Mouse (Mus musculus): ENCODE results near the gene March1.
"Not testable (repeated sequence)": the region's sequence is repeated elsewhere in the genome, so short reads cannot be mapped to it uniquely, and the experiment has no call there.

The March1 gene

DNA sequence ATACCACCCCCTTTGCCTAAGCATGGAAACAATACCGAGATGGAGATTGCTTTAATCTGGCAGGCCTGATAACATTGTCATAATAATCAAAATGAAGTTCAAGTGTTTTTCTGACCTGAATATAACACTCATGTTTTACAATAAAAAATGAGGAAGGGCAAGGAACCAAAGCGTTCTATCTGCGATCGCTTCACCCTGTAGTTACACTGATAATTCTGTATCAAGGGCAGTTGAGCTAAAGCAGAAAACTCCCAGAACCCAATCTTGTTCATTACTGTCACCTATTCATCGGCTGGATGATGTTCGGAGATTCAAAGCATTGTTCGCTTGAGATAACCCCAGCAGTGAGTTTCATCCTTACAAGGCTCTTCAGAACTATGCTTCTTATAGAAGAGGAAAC is 700.1 kb downstream of the March1 start:
- no peak for DNase-seq (ENCODE audit: low spot score)

DNA sequence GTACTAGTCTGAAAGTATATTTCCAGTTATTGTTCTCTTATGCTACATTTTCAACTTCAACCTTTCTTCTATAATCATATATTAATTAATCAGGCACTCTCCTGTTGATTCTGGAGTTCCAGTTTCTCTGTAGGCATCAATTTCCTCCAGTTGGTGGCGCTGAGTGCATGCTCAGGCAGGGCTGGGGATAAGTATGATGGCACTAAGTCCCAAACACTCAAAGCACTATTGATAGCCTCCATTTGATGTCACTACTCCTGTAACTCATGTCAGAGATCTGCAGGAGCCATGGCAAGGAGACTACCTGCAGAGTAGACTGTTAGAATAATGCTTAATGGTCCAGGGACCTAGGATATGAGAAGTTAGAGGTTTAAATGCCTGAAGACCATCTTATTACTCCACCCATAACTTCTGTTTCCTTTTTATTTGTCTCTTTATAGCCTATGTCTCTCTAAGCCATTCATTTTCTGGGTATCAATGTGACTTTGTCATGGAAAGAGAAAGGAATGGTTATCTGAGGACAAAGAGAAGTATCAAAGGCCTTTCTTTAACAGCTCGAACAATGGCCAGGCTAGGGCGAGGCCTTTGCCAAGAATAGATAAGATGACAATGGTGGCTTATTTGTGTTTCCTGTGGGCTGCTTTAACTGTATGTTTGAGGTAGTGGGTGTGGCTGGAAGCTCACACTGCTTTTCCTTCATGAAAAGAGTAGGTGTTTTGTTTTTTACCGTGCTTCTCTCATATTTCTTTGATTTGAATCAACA is 705.5 kb downstream of the March1 start:
- no peak for DNase-seq (ENCODE audit: low spot score)

DNA sequence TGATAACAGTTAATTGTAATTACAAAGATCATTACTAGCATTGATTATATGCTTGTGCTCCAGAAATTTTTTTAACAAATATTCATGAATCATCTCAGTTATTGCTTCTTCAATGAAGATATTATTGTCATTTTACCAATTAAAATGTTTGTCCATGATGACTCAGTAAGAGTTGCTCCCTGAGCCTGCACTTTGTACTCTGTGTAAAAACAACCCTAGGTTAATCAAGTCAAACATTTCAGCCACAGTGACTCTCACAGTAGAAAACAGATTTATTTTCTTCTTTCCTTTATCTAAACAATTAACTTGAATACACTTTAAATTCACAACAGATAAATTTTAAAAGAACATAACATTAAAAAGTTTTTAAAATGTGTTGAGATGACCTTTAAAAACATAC is 708.7 kb downstream of the March1 start:
- no peak for DNase-seq (ENCODE audit: low spot score)

DNA sequence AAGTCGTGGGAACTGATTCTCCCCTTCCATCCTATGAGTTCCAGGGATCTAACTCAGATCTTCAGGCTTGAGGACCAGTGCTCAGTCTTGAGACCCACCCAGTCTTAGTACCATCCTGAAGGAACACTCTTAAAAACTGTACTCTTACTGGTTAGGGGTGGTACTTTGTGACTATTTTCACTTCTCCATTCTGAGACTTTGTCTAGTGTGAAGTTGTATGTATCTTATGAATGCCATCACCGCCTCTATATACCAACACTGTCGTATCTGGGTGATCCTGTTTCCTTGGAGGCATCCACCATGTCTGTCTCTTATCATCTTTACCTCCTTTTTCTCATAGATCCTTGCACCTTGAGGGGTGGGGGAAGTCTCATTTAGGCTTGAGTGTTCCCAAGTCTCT is 714.5 kb downstream of the March1 start:
- no peak for DNase-seq (ENCODE audit: low spot score)

DNA sequence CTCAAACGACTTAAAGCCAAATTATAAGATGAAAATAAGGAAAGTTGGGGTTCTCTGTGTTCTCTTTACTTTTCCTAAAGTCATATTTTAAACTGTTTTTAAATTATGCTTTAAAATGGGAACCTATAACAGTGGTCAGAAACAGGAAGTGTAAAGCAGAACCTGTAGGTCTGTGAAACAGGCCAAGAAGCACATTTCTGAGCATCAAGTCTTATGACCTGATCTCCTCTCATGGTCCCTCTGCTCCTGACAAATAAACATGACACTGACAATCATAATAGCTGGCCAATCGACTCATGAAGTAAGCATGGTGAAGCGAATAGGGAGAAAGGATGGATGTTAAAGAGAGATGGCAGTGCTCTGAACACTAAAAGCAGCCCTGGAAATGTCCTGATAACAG is 716.6 kb downstream of the March1 start:
- DNase-seq (ENCODE audit: low spot score) = no peak

DNA sequence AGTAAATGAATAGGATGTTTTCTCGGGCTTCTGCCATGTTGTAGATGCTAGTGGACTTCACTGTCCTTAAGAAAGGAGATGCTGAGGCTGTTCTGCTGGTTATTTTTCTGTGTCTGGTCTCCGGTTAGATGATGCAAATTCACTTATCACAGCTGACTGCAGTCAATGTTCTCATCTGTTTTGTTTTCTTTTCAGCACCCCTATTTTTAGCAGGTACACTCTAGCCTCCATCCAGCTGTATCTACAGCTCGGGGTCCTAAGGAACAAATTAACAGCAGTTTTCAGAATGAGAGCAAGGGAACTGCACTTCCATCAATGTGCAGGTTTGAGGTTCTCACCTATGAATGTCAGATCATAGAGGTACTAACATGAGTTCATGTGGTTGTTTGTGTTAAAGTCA is 721.9 kb downstream of the March1 start:
- no peak for DNase-seq (ENCODE audit: low spot score)

DNA sequence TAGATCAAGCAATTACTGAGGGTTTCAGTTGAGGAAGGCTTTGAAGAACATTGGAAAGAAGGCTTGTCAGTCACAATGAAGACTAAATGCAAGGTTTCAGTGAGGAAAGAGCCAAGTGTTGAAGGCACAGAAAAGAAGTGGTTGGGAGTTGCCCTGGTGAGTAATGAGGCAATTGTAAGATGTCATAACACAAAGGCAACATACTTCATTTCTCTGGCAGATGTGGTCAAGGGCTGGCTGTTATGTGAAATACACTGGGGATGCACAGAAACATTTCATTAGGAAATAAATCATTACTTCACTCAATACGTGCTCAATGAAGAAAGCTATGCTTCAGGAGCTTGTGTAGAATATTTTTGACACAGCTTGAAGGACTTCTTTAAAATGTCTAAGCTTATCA is 725.2 kb downstream of the March1 start:
- no peak for DNase-seq (ENCODE audit: low spot score)

DNA sequence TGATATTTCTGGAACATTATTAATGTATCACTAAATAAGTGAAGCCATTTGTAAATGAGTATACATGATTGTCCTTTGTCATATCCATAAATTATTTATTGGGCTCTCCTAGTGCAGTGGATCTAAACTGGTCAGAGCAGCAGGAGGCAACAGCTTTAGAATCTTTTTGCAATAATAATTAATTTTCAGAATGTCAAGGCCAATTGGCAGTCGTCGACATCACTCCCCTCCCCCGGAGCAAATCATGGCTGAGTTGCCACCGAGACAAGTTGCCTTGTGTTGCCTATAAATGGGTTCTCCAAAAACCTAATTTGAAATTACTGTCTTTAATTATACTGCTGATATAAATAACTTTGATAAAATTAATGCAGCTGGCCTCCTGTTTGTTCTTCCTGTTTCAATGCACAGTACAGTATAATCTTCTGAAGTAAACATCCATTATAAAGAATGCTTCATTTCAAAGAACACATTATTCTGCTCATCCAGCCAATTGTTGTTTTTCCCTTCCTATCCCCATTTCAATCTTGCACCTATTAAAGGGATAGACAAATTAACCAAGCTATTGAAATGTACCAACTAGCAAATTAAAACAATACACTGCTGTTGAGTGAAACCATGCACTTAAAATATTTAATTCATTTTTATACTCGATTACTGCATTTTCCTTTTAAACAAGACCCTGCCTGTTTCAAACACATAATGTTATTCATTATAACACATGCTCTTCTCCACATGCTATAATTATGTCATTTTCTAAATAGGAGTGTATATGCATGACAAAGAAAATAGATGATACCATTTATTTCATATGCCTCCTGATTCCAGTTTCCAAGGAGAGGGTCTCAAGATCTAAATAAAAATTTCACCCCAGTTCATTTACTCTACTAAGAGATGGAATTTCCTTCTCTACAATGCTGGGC is 745.4 kb downstream of the March1 start:
- DNase-seq (ENCODE audit: low spot score) = no peak

DNA sequence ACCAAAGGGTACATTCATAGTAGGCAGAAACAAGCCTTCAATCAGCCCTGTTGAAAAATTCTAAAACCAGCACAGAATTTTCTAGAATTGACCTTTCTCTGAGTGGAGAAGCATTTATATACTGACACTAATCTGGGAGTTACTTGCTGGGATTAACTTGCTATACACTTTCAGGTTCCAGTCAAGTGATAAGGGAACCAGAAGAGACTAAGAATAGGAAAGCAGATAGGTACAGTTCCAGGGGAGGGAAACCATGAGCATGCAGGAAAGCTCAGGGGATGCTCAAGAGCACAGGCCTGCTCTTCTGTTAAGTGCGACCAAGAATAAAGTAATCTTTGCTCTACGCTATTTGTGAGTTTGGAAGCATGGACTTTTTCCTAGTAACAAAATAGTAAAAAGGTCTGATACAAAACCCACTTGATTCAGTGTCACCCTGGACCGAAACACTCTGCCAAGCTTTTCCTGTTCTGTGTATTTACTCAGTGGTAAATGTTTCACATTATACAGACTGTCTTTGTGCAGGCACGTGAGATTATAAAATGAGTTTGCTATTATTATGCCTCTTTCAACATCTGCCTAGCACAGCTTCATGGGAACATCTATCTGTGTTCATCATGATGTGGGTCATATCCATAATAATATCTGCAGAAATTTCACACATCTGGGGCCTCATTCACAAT is 766.1 kb downstream of the March1 start:
- no peak for DNase-seq (ENCODE audit: low spot score)

DNA sequence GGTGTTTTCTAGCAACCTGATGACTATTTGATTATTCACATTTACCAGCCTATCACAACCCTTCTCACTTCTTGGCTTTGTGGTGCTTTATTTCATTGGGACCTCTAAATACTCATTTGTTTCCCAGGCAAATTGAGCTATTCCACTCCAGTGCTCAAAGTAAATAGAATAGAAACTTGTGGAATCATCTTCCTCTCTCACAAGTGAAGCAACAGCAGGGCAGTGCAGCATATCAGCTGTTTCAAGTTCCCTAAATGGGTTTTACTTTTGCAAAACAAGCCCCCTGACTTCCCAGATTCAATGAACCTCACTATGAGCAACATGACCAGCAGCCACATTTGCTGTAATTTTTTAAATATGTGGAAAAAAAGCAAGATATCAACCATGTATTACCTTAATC is 768.3 kb downstream of the March1 start:
- no peak for DNase-seq (ENCODE audit: low spot score)

DNA sequence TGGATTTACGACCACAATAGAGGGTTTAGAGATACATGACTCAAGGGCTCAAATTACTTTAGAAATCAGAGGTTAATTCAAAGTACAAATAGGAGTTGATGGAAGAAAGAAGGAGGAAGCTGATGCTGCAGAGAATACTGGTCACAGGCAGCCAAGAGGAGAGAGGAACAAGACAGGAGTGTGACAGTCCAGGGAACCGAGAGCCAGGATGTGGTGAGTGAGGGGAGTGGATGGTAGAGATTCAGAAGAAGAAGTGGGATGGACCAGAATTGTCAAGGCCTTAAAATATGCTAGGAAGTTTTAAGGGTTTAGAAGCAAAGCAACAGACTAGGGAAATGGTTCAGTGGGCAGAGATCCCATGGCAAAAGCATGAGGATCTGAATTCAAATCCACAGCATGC is 771.0 kb downstream of the March1 start:
- DNase-seq (ENCODE audit: low spot score) = no peak

DNA sequence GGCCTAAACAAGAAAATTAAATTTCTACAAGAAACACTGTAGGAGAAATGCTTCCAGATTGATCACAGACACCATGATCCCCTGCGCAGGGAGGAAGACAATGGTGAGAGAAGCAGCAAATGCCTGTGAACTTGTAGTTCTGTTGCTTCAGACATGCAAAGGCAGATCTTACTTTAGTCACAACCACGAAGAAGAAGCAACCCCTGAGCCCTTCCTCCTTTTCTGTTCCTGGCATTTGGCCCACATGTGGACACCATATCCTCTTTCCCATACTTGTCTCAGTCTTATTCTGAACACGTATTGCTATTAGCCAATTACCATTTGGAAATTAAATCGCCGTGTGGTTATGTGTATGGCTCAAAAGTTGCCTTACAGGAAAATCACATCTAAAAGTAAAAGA is 773.9 kb downstream of the March1 start:
- no peak for DNase-seq (ENCODE audit: low spot score)

DNA sequence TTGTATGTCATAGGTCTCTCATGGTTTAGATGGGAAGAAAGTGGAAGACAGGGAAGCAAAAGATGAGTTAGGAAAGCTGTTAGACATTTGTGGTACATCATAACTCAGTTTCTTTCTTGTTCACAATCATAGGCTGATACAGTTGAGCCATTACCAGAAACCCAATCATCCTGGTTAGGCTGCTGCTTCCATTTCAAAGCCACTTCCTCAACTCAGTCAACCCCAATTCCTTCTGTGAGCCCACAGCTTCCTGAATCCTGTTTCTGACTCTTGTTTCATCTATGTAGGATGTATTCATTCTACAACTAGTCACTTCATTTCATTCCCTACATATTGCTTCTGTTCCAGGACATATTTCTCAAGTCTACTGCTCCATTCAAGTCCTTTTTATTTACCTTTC is 775.2 kb downstream of the March1 start:
- DNase-seq (ENCODE audit: low spot score) = no peak

DNA sequence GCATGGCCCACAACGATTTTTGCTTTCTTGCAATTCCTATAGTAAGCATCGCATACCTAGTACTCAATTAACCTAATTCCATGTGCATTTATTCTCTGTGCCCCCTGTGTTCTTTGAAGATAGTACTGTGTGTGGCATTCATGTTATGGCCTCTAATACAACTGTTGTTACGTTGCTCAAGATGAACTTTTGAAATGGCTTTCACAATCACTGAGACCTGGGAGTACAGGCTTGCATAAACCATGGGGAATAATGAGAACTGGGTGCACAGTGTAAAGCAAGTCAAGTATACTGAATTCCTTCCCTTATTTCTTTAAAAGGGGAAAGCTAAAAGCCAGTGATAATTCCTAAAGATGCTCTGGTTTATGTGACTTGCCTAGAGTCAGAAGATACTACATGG is 776.4 kb downstream of the March1 start:
- no peak for DNase-seq (ENCODE audit: low spot score)

DNA sequence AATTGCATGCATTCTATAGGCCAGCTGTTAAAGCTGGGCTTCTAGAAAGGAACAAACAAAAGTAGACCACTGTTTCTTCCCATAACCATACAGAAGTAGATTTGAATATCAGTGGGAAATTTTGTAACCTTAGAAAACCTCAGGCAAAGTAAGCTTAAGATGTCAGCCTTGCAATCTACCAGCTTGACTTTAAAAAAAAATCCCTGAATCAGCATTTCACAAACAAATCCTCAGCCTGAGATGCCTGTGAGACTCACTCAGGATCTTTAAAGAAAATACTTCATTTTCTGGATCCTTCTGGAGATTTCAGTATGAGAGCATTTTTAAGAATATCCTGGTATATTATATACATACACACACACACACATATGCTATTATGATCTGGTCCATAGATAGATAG is 780.1 kb downstream of the March1 start:
- DNase-seq (ENCODE audit: low spot score) = no peak

DNA sequence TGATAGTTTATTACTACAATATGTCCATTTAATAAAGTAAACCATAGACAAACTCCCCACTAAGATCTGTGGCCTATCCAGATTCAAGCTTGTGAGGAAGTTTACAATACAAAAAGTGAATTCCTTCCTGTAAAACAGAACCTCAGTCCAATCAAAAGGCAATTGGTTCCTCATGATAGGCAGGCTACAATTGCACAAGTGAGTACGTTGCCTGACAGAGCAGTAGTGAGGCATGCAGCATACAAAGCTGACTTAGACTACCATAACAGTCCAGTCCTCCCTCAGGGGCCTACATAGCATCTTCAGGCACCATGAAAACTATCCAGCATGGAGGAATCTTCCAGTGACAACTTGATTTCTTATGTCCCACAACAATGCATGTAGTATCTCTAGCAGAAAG is 782.4 kb downstream of the March1 start:
- no peak for DNase-seq (ENCODE audit: low spot score)

DNA sequence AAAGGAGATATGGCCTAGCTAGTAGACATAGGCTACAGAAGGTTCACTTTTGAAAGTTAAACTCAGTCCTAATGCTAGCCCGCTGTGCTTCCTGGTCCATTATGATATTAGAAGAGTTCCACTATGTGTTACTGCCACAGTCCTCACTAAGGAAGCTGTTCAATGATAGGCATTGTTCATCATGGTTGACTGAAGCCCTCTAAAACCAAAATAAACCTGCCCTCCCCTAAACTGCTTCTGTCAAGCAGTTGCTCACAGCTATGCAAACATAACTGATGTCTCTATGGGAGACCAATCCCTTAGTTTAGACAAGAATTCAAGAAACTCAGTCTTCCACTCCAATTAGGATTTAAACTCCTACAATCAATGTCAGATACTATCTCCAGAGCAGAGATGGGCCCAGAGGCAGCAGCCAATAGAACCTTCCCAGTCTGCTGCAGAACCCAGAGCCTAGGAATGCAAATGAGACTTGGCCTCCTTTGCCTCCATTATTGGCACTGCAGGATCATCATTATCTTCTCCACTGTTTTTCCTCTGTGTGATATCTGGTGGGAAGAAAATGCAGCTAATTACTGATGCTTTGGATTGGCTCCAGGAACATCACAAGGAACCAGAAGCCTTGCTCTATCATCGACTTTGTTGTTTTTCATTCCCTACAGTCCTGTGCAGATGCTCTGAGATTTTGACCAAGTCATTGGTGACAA is 787.2 kb downstream of the March1 start:
- DNase-seq (ENCODE audit: low spot score) = no peak

DNA sequence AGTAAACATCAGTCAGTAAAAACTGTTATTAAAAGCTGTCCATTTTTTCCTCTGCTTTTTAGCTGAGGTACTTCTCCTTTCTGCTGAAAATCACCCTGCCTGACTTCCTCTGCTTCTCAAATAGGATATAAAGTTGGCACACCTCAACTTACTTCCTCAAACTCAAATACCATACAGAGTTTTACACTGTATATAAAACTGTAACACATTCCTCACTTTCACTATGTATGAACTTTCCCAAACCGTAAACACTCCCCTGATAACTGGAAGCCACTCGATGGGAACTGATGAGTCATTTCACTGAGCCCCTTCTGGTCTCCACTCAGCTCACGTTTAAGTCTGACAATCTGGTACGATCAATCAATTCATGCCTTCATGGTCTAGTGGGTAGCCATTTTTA is 788.1 kb downstream of the March1 start:
- DNase-seq (ENCODE audit: low spot score) = not testable (repeated sequence)

DNA sequence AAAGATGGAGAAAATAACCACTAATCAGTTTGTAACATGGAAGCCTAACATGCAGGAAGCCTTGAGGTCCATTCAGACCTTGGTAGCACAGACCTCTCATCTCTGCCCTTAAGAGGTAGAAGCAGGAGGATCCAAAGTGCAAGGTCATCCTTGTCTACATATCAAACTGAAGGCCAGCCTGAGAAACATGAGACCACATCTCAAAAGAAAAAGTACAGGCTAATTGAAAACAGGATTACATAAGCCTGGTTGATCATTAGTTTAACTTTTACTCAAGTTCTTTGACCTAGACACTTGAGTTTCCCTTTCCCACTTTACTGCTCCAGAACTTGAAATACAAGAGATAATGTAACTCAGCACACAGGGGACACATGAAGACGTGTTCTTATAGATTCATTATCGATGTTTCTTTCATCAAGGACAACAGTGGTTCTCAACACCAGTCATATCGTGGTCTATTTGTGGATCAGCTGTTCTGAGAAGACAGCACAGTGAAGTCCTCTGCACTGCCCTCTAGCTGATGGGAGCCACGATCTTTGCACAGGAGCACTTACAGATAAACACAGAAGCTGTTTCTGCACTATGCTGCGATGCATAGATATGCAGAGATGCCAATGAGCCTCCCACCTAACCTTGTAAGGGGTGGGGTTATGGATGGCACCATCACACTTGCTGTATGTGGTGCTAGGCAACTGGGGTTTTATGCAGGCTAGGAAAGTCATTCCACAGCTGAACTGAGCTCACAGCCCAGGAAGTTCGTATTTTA is 789.1 kb downstream of the March1 start:
- DNase-seq (ENCODE audit: low spot score) = no peak

DNA sequence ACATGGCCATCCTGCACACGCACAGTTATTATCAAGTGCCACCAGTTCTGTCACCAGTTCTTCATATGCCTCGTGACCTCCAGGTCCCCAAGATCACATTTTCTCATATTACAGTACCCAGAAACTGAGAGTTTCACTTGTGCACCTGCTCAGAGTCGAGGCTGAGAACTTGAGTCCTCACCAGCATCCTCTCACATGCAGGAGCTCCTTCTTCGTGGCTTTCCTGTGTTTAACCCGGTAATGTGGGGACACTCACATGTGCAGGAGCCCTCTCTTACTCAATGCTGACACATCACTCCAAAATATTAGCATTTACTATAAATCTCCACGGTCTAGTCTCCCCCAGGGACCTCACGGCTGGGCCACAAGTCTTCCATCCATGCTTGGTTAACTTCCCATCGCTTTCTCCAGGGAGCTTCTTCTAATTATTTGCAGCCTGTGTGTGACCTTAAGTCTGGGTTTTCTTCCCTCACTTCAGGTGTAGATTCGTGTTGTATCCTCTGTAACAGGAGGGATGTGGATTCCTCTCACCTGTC is 792.4 kb downstream of the March1 start:
- no peak for DNase-seq (ENCODE audit: low spot score)

DNA sequence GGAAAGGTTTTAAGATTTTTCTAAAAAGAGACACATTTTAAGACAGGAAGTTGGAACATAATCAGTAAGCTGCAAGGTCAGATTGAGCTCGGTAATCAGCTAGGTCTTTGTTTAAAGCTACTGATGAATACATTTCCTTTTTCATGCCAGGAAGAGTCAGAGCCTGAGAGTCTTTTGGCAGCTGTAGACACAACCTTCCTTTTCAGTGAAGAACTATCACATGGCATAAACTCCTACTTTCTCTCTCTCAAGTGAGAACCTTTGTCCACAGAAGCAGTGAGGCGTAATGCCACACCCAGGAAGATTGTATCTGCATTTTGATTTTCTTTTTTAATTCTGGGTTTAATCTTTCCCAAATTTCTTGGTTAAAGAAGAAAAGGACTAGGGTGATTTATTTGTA is 795.4 kb downstream of the March1 start:
- DNase-seq (ENCODE audit: low spot score) = no peak

Measured in urinary bladder, postnatal 25 days (tissue).